Mouse (Mus musculus): ENCODE data around the gene Pigv.

Gene Pigv

GRCm38 (mm10) chr4:133612416-133612815, 60.0 kb downstream of the Pigv start:
- DNase-seq = no peak

- no peak for DNase-seq
Observed at GRCm38 (mm10) chr4:133611815-133612214, 60.6 kb downstream of the Pigv start.
